Mouse (Mus musculus): ENCODE data around the gene Ypel2.

The Ypel2 gene

DNA sequence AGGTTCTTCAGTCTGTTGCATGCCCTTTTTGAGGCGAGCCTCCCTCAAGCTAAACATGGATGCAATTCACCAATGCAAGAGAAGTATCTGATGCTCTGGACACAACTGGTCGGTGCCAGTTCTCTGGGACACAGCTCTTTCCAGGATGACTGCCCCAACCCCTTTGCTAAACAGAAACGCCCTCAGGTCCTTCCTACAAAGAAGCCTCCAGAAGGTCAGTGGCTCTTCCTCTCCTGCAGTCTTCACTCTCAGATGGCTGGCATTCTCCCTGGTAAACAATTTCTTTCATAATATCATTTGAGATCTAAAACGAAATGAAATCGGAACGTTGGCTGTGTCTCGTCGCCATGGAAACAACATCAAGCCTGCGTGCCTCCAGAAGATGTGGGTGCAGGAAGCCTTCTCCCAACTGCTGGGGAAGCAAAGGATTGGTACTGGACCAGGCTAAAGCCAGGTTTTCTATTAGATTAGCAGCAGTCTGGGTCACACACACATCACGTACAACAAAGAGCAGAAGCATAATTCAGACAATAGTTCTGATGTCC lies 62.8 kb downstream of the Ypel2 start:
- DNase-seq (ENCODE audit: low spot score): no peak

DNA sequence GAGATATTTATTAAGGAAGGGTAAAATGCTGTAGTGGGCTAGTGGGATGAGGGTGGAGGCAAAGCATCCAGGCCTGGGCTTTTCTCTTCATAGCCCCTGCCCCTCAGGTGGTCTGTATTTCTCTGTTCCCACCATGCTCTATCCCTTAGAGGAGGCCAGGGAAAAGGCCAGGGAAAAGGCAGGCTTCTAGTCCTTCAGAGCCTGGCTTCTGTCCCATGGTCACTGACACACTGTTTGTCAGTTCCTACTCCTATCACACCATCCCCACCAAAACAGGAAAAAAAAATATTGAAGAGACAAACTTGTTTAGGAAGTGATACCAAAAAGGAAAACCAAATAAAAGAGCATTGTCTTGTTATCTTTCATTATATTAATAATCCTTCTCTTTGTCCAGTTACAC lies 63.5 kb downstream of the Ypel2 start:
- DNase-seq (ENCODE audit: low spot score): no peak

DNA sequence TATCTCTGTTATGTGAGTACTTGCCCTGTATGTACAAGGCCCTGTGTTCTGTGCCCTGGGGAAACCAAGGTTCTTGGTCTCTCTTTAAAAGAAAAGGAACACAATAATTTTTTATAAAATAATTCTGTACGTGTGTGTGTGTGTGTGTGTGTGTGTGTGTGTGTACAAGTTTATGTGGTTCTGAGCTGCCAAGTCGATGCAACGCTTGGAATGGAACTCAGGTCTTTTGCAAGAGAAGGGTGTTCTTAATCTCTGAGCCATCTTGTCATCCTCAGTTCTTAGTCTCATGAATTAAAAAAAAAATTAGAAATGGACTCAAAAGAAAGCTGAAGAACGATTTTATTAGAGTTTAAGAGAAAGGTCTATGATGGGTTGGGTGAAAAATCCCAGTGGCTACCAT lies 64.0 kb downstream of the Ypel2 start:
- no peak for DNase-seq (ENCODE audit: low spot score)

DNA sequence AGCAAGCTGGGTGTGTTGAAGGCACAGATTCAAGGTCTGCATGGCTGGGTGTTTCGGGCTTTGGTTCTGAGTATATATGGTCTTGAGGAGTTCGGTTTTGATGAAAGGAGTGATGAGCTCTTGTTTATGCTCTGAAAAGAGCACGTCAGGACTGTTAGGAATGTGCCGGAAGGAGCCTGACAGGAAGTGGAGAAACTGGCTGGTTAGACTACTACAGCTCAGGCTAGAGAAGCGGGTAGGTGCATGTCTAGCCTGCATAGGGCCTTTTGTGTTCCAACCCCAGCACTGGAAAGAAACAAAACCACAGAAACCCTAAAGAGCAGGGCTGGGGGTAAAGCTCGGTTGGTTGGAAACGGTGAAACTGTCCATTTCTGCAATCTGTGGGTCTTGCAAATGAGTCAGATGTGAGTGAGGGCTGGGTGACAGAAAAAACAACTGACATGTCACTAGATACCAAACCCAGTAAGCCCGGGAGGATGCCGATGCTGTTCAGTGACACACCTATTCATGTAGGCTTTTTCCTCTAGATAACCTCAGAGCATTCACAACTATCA lies 68.3 kb downstream of the Ypel2 start:
- DNase-seq (ENCODE audit: low spot score): no peak

DNA sequence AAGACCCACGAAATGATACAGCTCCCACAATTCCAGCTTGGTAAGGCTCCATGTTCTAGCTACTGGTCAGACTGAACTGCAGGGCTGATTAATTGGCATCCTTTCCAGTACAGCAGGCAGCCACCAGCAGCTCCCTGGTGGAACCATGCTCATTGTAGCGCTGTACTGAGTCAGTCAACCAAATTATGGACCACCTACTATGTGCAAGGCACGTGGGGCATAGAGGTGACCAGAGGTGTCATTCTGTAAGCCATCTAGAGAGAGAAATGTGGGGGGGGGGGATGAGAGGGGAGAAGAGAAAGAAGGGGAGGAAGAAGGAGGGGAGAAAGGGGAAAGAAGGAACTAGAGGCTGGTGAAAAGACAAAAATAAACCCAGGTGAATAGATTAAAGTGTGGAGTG lies 68.9 kb downstream of the Ypel2 start:
- no peak for DNase-seq (ENCODE audit: low spot score)

DNA sequence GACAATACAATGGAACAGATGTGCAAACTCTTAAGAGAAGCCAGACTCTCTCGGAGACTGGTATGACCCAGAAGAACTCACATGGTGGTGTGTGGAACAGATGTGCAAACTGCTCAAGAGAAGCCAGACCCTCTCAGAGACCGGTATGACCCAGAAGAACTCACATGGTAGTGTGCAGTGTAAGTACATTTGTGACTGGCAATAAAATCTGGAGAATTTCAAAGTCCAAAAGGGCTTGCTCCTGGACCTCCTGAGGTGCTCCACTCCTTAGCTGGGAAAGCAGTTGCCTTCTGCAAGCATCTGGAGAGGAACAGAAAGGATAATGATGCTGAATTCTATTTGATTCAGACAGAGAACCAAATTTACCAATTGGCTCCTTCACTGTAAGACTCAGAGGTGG lies 69.9 kb downstream of the Ypel2 start:
- no peak for DNase-seq (ENCODE audit: low spot score)

DNA sequence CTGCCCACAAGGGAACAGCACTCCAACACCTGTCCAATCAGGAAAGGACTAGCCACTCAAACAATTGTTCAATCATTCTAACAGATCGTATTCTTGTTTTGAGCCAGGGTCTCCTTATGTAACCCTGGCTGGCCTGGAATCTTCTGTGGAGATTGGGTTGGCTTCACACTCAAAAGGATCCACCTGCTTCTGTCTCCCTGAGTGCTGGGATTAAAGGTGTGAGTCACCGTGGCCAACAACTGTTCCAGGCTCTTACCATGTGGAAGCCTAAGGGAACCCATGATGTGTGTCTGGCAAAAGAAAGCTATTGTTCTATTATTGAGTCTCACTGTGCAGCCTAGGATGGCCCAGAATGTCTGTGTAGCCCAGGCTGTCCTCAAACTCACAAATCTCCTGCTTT lies 71.5 kb downstream of the Ypel2 start:
- DNase-seq (ENCODE audit: low spot score): no peak

DNA sequence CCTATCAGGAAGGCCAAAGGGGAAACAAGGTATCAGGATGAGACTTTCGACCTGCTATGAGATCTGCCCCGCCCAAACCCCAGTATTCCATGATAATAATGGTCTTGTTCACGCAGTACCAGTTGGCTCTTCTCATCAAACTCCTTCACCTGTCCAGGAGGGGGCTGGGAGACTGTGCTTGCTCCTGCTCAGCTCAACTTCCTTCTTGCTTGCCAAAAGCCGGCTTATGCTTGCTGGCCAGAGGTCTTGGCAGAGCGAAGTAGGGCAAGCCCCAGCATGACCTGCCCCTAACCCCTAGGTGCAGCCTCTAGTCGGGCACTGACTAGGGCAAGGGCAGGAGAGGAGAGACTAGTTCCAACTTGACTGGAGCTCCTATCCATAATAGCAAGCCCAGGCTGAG lies 72.2 kb downstream of the Ypel2 start:
- DNase-seq (ENCODE audit: low spot score): no peak

DNA sequence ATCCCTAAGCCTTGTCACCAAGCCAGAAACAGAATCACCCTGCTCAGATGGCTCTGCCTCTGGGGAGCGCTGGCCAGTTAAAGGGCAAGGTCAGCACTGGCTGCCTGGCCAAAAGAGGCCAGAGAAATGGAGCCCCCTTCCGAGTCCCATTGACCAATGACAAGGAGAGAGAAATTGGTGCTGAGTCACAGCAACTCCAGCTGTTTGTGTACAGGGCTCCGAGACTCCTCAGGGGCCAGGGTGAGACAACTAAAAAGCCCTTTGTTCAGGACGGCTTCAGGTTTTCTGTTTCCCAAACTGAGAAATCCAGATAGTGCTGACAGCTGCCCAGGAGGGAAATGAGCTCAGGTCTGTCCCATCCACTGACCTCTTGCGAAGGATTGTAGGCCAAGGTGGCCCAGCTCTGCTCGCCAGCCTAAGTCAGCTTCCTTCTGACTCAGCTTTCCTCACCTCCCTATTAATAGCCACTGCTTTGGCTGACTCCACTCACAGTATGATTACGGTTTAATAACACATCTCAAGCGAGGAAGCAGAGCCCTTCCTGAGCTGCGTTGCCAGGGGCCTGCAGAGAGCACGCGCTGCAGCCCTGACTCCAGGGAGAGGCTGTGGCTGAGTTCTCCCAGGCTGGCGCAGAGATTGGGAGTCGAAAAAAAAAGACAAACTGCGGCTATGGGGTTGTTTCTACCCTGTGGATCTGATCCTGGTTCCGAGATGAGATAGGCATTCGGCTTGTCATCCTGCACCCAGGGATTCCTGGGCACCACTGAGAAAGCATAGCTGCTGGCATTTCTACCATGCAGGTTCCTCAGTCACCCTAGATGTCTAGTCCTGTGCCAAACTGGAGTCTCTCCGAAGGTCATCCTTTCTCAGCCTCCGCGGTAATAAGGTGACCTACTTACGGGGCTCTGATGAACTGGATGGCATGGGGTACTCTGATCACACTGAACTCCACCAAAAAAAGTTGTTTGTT lies 73.1 kb downstream of the Ypel2 start:
- no peak for DNase-seq (ENCODE audit: low spot score)

DNA sequence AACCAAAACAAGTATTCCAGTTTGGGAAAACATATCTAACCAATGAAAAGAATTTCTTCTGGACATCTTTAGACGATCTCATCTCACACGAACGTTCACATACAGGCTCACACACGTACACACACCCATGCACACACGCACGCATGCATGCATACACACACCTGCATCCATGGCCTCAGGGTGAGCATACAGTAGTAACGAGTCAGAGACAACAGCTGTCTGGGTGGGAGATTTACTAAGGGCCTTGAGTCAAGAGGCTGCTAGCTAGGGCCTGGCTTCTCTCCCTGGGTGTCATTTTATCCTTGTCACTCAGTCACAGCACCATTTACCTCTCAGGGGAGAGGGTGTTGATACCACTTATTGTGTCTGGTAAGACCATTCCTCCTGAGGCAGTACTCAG lies 74.0 kb downstream of the Ypel2 start:
- no peak for DNase-seq (ENCODE audit: low spot score)

DNA sequence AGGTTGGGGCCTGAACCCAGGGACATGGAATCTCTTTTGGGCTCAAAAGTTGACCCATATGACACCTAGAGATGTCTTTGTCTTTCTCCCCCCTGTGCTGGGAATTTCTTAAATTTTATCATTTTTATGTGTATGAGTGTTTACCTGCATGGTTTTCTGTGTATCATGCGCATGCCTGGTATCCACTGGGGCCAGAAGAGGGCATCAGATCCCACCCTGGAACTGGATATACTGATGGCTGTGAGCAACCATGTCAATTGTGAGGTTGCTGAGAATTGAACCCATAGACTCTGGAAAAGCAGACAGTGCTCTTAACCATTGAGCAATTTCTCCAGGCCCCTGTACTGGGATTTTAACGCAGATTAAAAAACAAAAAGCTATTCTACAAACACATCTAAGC lies 76.0 kb downstream of the Ypel2 start:
- DNase-seq (ENCODE audit: low spot score): no peak

DNA sequence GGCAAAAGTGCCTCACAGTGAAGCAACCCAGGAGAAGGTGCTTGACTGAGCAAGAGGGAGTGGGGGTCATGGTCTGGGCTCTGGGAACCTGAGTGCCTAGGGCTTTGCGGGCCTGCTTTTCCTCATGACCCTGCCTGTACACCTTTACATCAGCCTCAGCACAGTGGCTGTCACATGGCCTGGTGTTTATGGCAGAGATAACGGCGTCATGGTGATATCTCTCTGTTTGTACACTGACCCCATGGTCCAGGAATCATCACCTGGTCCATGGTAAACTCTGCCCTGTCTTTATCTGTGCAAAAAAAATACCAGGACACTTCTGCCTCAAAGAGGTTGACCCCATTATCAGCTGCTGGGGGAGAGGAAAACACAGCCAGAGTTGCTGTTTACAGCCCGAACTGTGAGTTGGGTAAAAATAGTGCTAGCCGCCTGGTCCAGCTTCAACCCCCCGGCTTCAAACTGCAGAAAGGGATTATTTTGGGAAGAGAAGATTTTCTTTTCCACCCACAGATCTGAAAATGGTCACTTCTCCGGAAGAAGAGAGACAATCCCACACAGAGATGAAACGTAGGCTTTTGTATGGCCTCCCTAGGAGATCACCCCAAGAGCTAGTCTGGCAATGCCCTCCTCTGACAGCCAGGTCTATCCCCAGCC lies 76.8 kb downstream of the Ypel2 start:
- DNase-seq (ENCODE audit: low spot score): no peak

DNA sequence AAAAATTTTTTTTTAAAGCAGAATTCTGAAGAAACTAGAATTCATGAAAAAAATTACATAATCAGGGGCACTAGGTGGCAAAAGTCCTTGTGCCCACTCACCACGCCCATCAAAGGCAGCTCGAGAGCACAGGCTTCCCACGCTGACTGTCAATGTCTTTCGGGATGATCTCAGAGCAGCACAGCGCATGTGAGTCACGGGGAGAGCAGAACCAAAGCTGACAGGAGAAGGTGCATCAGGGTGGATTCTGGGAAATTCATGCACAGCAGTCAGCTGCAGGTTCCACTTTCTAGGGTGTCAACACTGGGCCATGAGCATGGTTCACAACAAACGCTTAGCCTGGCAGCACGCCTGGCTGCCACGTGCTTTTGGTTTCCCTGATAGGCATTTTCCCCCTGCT lies 79.2 kb downstream of the Ypel2 start:
- DNase-seq (ENCODE audit: low spot score): no peak

DNA sequence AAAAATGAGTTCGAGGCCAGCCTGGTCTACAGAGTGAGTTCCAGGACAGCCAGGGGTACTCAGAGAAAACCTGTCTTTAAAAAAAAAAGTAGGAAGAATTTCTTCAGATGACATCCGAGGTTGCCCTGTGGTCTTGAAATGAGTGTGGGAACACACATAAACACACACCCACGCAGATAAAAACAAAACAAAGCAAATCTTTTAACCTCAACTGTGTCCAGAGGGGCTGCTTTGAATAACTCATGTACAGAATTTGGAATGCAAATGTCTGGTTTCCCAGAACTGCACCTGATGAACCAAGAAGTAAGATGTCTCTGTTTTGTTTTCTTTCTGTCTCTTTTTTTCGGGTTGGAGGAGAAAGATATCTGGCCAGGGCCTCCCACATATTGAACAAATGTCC lies 83.3 kb downstream of the Ypel2 start:
- DNase-seq (ENCODE audit: low spot score): no peak

DNA sequence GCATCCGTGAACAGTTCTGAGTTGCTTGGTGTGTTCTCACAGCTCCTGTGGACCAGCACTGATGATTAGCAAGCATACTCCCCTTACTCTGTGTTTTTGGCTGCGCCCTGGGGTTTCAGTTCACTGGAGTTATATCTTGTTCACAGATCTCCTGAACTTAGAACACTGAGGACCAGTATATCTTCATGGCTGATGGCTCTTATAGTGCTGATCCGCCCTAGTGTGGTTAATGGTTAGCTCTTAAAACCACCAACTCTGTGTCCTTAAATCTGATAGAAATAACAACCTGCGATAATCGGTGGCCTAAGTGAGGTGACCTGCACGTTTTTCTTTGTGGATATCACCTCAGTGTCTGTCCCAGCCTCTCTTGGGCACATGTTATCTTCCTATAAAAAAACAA lies 84.5 kb downstream of the Ypel2 start:
- DNase-seq (ENCODE audit: low spot score): no peak

DNA sequence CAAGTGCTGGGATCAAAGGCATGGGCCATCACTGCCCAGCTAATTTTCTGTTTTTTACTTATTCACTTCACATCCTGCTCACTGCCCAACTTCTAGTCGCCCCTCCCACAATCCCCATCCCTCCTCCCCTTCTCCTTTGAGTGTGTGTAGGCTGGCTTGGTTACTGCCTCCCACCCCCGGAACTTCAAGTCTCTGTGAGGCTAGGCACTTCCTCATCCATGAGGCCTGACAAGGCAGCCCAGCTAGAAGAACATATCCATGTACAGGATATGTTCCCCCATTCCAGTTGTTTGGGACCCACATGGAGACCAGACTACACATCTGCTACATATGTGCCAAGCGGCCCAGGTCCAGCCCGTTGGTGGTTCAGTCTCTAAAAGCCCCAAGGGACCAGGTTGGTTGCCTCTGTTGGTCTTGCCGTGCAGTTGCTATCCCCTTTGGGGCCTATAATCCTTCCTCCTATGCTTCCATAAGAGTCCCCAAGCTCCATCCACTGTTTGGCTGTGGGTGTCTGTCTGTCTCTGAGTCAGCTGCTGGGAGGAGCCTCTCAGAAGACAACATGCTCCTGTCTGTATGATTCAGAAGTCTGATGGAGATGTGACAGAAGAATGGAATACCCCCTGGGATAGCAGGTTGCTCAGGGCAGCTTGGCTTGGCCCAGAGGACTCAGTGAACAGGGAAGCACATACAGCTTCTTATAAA lies 85.5 kb downstream of the Ypel2 start:
- DNase-seq (ENCODE audit: low spot score): no peak

DNA sequence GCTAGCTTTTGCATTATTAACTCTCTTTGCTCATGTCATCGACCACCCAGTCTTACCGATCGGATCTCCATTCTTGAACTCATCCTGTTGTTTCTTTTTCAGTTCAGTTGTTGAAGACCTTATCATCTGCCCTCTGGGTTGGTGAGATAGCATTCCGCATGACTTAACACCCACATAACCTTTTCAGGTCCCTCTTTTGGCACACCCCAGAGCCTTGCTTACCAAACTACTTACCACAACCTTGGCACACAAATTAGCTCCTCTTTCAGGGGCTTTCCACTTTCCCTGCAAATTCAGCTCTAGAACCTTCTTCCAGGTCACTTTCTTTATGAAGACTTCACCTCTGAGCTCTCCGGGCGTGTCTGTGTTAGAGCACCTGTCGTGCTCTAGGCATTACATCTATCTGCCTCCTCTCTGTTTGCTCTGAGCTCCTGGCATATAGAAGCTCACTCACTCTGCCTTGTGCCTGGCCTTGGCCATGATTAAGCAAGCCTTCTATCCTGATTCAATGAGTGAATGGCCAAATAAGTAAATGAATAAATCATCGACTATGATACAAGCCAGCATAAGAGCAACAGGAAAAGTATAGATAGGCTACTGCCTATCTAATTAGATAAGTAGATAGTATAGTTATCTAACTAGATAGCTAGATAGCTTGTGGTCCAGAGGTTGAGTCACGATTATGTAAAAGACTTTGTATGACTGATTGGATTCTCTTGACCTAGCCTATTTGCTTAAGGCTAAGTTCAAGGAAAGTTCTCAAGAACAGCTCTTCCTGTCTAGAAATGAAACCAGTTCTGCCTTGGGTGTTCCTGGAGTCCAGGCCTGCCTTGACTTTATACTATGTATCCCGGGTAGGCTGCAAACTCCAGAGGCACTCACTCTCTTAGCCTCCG lies 86.5 kb downstream of the Ypel2 start:
- no peak for DNase-seq (ENCODE audit: low spot score)

DNA sequence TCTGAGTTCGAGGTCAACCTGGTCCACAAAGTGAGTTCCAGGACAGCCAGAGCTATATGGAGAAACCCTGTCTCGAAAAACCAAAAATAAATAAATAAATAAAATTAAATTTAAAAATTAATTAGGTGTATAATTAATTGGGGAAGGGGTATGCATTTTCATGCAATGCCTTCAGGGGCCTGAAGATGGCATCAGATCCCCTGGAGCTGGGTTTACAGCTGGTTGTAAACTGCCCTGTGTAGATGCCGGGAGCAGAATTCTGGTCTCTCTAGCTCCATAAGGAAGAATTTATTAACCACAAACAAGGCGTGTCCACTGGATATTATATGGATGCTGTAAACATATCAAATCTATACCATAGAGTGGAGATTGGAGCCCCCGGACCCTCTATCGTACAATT lies 87.2 kb downstream of the Ypel2 start:
- DNase-seq (ENCODE audit: low spot score): no peak

DNA sequence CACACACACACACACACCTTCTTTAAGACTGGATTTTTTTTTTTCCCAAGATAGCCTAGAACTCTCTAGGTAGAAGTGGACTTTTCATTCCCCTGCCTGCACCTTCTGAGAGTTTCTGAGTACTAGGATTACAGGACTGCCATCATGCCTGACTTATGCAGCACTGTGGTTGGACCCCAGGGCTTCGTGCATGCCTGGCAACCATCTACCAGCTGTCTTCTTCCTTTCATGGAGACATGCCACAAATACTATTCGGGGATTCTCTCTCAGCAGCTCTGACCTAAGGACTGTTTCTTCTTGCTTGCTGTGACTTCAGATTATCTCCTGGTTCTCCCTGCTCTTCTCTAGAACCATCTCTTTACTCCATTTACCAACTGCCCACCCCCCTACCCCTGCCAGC lies 88.2 kb downstream of the Ypel2 start:
- no peak for DNase-seq (ENCODE audit: low spot score)

DNA sequence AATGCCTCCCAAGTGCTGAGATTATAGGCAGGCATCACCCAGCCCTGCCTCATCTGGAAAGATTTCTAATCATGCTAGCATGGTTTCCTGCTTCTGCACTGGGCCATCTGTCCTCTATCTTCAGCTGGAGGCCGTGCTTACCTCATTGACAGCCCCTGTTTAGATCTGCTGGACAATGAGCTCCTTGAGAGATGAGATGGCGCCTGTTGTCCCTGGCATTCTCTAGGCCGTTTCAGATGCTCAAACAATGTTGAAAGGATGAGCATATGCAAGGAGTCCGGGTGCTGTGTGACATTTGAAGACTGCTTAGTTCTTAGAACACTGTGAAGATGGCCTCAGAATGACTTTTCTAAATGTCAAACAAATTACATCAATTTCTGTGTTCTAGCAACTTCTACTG lies 88.8 kb downstream of the Ypel2 start:
- no peak for DNase-seq (ENCODE audit: low spot score)

DNA sequence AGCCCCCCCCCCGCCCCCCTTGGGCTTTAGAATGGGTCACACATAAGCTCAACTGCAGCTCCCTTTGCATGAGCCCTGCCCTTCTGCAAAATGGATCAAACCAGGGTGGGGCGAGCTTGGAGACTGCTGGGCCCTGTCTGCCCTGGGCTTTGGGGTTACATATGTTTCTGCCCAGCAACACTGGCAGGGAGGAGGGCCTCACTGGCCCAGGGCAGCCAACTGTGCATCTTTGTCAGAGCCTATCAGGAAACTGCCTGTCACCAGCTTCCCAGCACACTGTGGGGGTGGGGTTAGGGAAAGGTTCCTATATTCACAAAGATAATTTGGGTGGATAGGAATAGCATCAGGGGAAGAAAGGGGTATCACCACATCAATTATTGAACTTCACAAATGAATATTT lies 95.1 kb downstream of the Ypel2 start:
- no peak for DNase-seq (ENCODE audit: low spot score)

Data from urinary bladder, postnatal 25 days (tissue).